Mouse (Mus musculus) cortical plate, adult 2 months (tissue): ENCODE measurements around the gene Ccdc194. TPM values are rescaled to one million over a fixed set of nuclear protein-coding genes. Genes with fewer than 3 reads are reported as not detected.

ENCODE experiments used
- H3K27ac ChIP-seq: fragments of 200-500 bp; 2 replicates; pipeline ENCODE4 v1.5.1; 2012; ENCODE audit warnings: low read length, control low read depth, inconsistent platforms; ENCODE audit not compliant: insufficient read depth
- H3K4me1 ChIP-seq: fragments of 200-500 bp; 2 replicates; pipeline ENCODE4 v1.6.1; 2011; ENCODE audit warnings: low read length; ENCODE audit not compliant: control insufficient read depth, insufficient read depth
- H3K4me3 ChIP-seq: fragments of 200-500 bp; 2 replicates; pipeline ENCODE4 v1.5.1; 2011; ENCODE audit warnings: mild to moderate bottlenecking, low read length, control low read depth; ENCODE audit not compliant: insufficient read depth
- CTCF ChIP-seq: fragments of 200-500 bp; IDR thresholded peaks from 2 replicates; pipeline ENCODE4 v1.5.1; 2011; ENCODE audit warnings: mild to moderate bottlenecking, control low read depth, low read length; ENCODE audit not compliant: insufficient read depth; ENCODE audit errors: extremely low read depth
- POLR2A ChIP-seq: fragments of 200-500 bp; IDR thresholded peaks from 2 replicates; pipeline ENCODE4 v1.6.1; 2011; ENCODE audit warnings: mild to moderate bottlenecking, low read length, control low read depth; ENCODE audit not compliant: insufficient read depth; ENCODE audit errors: extremely low read depth
- polyA plus RNA-seq: library from polyadenylated mRNA; depleted of rRNA; stranded (reverse); fragments of >200 nt; gene quantifications from 2 replicates; pipeline ENCODE4 v1.2.3, GENCODE M21; 2012; rRNA removed

The Ccdc194 gene
- polyA plus RNA-seq: not detected in 2 replicates

- Histone ChIP-seq H3K4me3 (no peak within 1 kb of the TSS), H3K27ac (no peak within 1 kb of the TSS), H3K4me1 (no peaks in the 10 kb centered on the region)
- TF ChIP-seq POLR2A (no peak), CTCF (no peak)
Observed at GRCm38 (mm10) chr8:71525226-71526050, at the start of gene Ccdc194. Gene Ccdc194, minus strand, starts transcription at chr8:71525711.

DNA sequence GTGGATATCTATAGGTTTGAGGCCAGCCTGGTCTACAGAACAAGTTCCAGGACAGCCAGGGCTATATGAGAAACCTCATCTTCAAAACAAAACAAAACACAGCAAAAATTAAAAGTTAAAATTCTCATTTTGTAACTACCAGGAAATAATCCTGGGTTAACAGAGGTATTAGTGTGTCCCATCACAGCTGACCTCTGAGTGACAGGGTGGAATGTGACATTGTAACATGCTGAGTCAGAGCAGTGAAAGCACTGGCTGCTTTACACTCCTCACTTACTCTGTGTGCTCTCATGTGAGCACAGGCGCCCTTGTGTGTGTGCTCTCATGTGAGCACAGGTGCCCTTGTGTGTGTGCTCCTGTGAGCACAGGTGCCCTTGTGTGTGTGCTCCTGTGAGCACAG, 49.5 kb upstream of the Ccdc194 start:
- no peak overlapping the region for H3K27ac ChIP-seq
- peaks cover 5% of the 10 kb centered on the region; the same call in 1 of the 2 replicates for H3K4me1 ChIP-seq
- no peak overlapping the region for H3K4me3 ChIP-seq
- TF ChIP-seq CTCF (no peak), POLR2A (no peak)

GRCm38 (mm10) chr8:71574426-71574825, 48.9 kb upstream of the Ccdc194 start:
- no peak for TF ChIP-seq POLR2A
- TF ChIP-seq CTCF: no peak
- Histone ChIP-seq H3K4me1 (peaks cover 5% of the 10 kb centered on the region; the same call in 1 of the 2 replicates), H3K27ac (no peak overlapping the region)

DNA sequence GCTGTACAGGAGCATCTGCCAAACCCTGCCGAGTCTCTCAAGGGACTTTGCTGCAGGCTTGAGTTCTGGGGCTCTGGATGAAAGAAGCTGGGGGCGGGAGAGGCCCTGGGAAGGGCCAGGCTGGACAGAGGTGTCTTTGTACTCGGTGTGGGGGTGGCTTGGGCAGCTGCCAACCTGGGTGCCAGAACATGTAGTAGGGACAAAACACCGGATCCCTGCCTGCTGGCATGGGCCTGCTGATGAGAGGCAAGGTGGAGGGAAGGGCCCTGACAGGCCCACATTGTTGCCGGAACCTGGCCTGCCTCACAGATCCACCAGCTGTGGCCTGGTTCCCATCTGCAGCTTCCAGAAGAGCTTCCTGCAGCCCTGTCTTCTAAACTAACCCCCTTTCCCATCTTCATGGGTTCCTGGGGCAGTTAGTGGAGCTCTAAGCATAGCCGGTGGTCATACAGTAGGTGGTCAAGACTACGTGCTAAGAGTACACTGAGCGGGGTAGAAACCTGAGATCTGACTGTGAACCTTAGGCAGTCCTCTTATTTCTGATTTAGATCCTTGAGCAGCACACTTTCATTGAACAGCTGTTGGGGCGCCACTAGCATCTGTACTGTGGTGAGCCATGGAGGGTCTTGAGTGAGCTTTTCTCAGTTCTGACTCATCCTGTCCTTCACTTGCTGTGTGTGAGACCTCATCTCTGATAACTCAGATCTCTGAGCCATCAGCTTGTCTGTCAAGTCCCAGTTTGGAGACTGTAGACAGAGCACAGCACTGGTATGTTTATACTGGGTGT, 47.5 kb upstream of the Ccdc194 start:
- Histone ChIP-seq H3K4me3 (peak overlapping the region; percentile 2), H3K4me1 (peaks cover 5% of the 10 kb centered on the region; the same call in 1 of the 2 replicates), H3K27ac (peak overlapping the region; percentile 49; the same call in 1 of the 2 replicates)
- TF ChIP-seq CTCF: no peak
- 0 out of 2 replicates have a peak, but pooled peaks have one; percentile 11 for TF ChIP-seq POLR2A

More at GRCm38 (mm10) chr8:71574426-71574825, 48.9 kb upstream of the Ccdc194 start:
- H3K4me3 ChIP-seq: no peak overlapping the region

- no peak for TF ChIP-seq CTCF
- no peak for TF ChIP-seq POLR2A
- H3K4me3 ChIP-seq: no peak overlapping the region
- H3K4me1 ChIP-seq: peaks cover 5% of the 10 kb centered on the region; the same call in 1 of the 2 replicates
- H3K27ac ChIP-seq: 0 out of 2 replicates have a peak overlapping the region, but pooled peaks have one; percentile 6
Observed at GRCm38 (mm10) chr8:71572077-71572476, 46.6 kb upstream of the Ccdc194 start.

DNA sequence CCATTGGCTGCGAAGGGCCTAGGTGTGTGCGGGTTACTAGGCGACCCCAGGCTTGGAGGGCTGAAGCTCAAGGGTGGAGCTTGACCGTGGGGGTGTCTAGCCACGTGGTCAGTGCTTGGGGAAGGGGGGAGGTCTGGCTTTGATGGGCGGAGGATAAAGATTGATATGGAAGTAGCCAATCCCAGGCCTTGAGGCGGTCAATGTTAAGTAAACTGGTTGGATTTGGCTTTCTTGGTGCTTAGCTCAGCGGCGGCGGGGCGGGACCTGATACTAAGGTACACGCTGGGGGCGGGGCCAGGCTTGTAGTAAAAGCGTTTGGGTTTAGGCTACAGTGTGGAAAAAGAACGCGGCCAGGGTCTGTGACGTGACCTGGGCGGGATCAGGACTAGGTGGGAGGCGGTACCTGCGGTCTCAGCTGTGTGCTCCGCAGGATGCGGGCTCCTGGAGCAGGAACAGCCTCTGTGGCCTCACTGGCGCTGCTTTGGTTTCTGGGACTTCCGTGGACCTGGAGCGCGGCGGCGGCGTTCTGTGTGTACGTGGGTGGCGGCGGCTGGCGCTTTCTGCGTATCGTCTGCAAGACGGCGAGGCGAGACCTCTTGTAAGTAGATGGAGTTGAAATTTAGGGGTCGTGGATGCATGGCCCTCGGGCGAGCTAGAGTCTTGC, 44.9 kb upstream of the Ccdc194 start:
- H3K4me1 ChIP-seq: peaks cover 5% of the 10 kb centered on the region; the same call in 1 of the 2 replicates
- H3K27ac ChIP-seq: peak overlapping the region; percentile 72
- TF ChIP-seq CTCF (no peak), POLR2A (peak; percentile 64; the same call in 1 of the 2 replicates)
- H3K4me3 ChIP-seq: peak overlapping the region; percentile 58

DNA sequence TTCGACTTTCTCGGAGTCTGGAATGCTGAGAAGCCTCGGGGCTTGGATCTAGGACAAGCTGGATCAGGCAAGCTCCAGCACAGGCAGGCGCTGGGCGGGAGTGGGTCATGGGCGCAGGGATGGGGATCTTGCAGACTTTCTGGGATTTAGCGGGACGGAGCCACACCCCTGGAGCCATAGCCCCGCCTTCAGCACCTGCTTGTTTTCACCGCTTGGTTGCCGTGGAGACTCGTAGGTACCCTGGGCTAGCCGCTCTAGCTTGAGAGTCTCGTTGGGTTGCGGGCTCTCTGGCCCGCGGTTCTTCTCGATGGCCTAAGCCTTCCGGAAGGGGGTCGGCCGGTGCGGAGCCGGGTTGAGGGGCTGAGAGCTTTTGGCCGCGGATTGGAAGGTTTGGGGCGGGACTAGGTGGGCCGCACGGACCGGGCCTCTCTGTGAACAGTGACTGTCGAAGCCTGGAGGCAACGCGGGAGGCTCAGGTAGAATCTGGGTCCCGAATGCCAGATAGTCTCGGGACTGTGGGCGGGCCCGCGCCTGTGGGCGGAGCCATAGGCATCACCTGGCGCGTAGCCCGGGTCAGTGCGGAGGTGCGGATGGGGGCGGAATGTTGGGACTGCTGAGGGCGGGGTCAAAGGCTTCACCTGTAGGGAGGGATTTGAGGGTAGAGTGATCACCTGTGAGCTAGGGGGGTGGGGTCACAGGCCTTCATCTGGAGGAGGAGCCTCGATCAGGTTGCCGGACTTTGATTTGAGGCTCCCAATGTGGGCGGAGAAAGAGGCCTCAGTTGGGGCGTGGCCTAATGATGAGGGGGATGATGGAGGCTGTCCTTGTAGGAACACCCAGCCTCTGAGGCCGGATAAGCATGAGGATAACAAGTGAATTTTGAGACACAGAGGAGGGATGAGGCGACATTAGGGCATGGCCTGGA, 44.1 kb upstream of the Ccdc194 start:
- Histone ChIP-seq H3K27ac (peak overlapping the region; percentile 72), H3K4me3 (peak overlapping the region; percentile 58), H3K4me1 (peaks cover 5% of the 10 kb centered on the region; the same call in 1 of the 2 replicates)
- peak; percentile 21; the same call in 1 of the 2 replicates for TF ChIP-seq POLR2A
- no peak for TF ChIP-seq CTCF

DNA sequence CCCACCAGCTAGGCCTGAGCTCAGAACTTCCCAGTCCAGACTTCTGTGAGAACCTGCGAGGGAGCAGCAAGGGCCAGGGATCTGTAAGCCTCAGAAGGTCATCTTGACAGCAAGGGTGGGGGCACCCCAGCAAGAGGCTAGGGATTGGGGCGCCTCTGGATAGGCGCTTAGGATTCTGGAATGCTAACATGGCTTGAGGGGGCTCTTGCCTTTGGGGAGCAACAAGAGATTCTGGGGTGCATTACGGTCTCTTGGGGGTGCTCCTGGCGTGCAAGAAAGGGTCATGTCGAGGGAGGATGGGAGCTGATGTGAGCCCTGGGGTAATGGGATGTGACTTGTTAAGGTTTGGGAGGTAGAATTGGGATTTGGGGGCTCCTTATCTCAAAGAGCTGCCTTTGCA, 43.4 kb upstream of the Ccdc194 start:
- TF ChIP-seq POLR2A (no peak), CTCF (no peak)
- Histone ChIP-seq H3K4me1 (peaks cover 5% of the 10 kb centered on the region; the same call in 1 of the 2 replicates), H3K4me3 (peak overlapping the region; percentile 58), H3K27ac (peak overlapping the region; percentile 47)
